Mouse (Mus musculus) skeletal muscle tissue, adult 2 months (tissue): ENCODE data around the gene Tlr9.

Experiments
- DNase-seq: peaks from one replicate; pipeline ENCODE4 v3.0.0-alpha.2; 2012; ENCODE audit warnings: low read depth, low spot score

Tlr9 gene

DNA sequence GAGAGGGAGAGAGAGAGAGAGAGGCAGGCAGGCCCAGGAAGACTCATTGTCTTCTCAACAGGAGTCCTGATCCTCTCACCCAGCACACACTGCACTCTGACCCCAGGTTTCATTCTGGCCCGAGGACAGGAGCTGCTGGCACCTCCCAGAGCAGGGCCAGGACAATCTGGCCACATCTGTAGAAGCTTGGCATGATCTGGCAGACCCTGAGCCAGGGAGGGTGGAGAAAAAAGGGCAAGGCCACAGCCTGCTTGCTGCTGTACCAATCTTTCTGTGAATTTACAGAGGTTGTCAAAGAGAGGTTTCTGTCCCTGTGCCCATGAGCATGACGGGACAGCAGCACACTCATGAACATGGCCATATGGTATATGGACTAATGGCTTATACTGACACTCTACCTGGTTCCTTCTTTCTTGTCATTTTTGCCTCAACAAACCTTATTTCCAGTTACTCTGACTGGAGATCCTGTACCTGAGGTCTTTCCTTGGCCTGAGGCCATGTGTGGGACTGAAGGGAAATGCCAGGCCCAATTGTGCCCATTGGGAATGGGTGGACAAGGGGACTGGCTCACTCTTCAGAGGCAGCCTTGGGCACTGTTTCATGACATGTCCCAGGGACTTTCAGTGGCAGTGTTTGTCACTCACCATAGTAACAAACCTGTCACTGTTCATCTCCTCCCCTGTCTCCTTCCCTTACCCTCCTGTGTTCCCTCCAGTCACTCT is 44.7 kb downstream of the Tlr9 start:
- no peak for DNase-seq

DNA sequence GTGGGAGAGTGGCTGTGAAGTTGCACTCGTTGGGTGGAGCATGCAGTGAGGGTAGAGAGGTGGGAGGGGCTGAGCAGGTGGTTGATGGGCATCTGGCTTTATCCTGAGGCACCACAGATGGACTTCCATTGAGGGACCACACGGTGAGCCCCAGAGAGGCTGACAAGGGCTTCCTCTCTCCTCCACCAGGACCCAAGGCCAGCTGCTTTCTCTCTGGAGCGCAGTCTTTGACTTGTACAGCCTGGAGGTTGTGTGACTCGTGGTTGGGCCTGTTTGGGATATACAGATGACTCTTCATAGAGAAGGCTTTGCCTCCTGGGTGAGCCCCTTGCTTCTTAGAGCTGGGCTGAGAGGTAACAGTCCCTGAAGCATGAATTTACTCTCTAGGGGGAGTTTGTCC is 46.0 kb downstream of the Tlr9 start:
- no peak for DNase-seq

DNA sequence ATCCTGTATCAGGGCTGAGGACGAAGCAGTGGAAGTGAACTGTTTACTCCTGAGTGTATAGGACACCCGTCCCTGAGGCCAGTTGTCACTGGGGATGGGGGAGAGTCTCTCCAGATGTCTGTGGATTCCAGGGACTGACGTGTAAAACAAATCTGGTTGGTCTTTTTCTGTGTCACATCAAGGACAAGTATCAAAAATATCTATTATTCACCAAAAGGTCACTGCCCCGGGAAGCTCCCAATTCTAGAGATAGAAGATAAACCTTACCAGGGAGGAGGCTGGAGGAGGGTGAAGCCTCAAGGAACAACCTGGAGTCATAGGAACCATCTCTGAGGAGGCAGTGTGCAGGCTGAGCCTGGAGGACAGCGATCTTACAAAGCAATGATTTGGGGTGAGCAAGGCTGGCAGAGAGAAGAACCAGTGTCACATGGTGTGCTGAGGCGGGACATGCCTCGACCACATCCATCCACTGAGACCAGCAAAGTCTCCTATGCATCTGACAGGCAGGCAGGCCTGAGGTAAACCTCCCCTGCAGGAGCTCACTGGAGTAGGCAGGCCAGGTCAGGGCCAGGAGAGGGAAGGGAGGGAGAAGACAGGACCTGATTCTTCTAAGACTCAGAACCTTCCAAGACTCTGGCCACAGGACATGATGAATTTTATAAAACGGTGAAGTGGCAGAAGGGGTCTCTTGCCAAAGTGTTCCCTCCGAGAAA is 46.8 kb downstream of the Tlr9 start:
- DNase-seq, result no peak

GRCm38 (mm10) chr9:106269879-106270278 is 47.5 kb downstream of the Tlr9 start:
- DNase-seq, result no peak

- DNase-seq, result no peak
These were observed 48.3 kb downstream of the Tlr9 start for GRCm38 (mm10) chr9:106270656-106271055.

GRCm38 (mm10) chr9:106272288-106272687 is 49.9 kb downstream of the Tlr9 start:
- DNase-seq, result no peak

DNA sequence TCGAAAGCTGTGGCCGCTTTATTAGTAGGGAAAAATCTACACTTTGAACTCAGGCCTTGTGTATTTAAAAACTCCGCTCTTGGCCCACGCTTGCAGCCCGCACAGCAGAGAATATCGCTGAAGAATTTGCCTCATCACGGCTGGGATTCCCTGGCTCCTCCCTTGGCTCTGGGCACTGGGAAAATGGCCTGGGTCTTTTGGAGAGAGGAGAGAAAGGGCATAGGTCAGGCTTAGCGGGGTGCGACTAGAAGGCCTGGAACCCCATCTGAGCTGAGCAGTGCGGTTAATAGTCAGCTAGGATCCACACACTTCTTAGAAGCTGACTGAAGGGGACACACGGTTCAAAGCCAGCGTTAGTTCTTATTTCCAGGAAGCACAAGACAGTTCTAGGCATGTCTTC is 50.9 kb downstream of the Tlr9 start:
- no peak for DNase-seq

DNA sequence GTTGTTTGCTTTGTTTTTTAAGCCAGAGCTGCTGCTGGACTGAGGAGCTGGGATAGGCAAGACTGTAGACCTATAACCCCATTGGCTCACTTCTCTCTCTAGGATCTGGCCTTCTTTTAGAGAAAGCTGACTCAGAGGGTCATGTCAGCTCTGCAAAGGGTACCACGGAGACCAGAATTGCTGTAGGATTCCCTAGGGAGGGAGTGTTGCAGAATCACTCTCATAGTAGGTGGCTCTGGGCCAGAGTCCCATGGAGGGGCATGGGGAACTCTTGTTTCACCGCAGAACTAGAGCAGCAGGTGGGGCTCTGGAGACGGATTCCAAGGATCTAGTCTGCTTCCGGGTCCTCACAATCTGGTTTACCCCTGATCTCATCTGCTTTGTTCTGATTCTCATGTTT is 51.4 kb downstream of the Tlr9 start:
- no peak for DNase-seq

DNA sequence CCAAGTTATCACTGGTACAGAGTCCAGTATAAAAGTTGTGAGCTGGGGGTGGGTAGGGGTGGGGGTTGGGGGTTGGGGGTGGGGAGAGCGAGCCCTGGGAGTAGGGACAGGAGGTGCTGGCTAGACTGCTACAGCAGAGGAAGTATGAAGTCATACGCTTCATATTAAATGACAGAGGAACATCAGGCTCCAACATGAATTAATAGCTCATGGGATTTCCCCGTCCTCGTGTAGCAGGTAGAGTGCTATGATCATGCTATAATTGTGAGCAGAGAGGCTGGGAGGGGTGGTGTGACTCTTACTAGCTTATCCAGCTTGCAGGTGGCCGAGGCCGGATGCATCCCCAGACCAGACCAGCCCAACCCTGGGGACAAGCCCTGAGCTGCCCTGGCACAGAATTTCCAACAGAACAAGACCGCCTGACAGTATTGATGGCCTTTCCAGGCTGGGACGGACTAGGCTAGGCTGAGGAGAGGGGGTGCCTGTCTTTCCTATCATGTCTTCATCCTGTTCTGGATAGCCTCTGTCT is 52.3 kb downstream of the Tlr9 start:
- no peak for DNase-seq

DNA sequence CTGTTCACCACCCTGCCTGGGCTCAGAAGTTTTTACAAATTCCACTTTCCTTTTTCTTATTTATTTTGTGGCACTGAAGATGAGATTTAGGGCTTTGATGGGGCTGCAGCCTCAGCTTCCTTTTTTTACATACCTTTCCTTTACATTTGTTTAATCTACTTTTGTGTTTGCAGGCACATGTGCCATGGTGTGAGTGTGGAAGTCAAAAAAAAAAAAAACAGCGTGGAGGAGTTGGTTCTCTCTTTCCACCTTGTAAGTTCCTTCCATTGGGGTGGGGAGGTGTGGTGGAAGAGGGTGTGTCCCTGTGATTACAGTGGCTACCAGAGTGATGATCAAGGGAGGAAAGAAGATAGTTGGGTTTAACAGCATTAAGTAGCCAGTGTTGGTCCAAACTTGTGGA is 53.4 kb downstream of the Tlr9 start:
- DNase-seq, result no peak
